Mouse (Mus musculus): ENCODE results near the gene Ebf1. TPM values are rescaled to one million over a fixed set of nuclear protein-coding genes. Genes with fewer than 3 reads are reported as not detected.

Gene Ebf1
- total RNA-seq, 2 experiments from 2014 or later, result 3.5 to 4.6 TPM

- DNase-seq (ENCODE audit: extremely low spot score in 1 of 2, low spot score in 1 of 2), result no peak
Measured at GRCm38 (mm10) chr11:44655468-44655867, 38.4 kb downstream of the Ebf1 start.

GRCm38 (mm10) chr11:44656916-44657315 is 39.8 kb downstream of the Ebf1 start:
- no peak for DNase-seq (ENCODE audit: extremely low spot score in 1 of 2, low spot score in 1 of 2)

GRCm38 (mm10) chr11:44657833-44658395 is 40.8 kb downstream of the Ebf1 start:
- DNase-seq (ENCODE audit: extremely low spot score in 1 of 2, low spot score in 1 of 2), result no peak

GRCm38 (mm10) chr11:44661875-44662274 is 44.8 kb downstream of the Ebf1 start:
- no peak for DNase-seq (ENCODE audit: extremely low spot score in 1 of 2, low spot score in 1 of 2)

- no peak for DNase-seq (ENCODE audit: extremely low spot score in 1 of 2, low spot score in 1 of 2)
Measured at GRCm38 (mm10) chr11:44663609-44664141, 46.6 kb downstream of the Ebf1 start.

- DNase-seq (ENCODE audit: extremely low spot score in 1 of 2, low spot score in 1 of 2), result peak in 1 of 2 experiments; percentile 8
Measured at GRCm38 (mm10) chr11:44665156-44665682, 48.1 kb downstream of the Ebf1 start.

- no peak for DNase-seq (ENCODE audit: extremely low spot score in 1 of 2, low spot score in 1 of 2)
Measured at GRCm38 (mm10) chr11:44665741-44666531, 48.8 kb downstream of the Ebf1 start.

- no peak for DNase-seq (ENCODE audit: extremely low spot score in 1 of 2, low spot score in 1 of 2)
Measured at GRCm38 (mm10) chr11:44666741-44667140, 49.6 kb downstream of the Ebf1 start.

GRCm38 (mm10) chr11:44681306-44681705 is 64.2 kb downstream of the Ebf1 start:
- DNase-seq (ENCODE audit: extremely low spot score in 1 of 2, low spot score in 1 of 2), result no peak

- no peak for DNase-seq (ENCODE audit: extremely low spot score in 1 of 2, low spot score in 1 of 2)
Measured at GRCm38 (mm10) chr11:44681995-44682394, 64.9 kb downstream of the Ebf1 start.

- DNase-seq (ENCODE audit: extremely low spot score in 1 of 2, low spot score in 1 of 2), result no peak
Measured at GRCm38 (mm10) chr11:44682703-44683539, 65.8 kb downstream of the Ebf1 start.

- no peak for DNase-seq (ENCODE audit: extremely low spot score in 1 of 2, low spot score in 1 of 2)
Measured at GRCm38 (mm10) chr11:44684486-44685076, 67.5 kb downstream of the Ebf1 start.

GRCm38 (mm10) chr11:44685129-44685528 is 68.0 kb downstream of the Ebf1 start:
- no peak for DNase-seq (ENCODE audit: extremely low spot score in 1 of 2, low spot score in 1 of 2)

GRCm38 (mm10) chr11:44685911-44686361 is 68.8 kb downstream of the Ebf1 start:
- DNase-seq (ENCODE audit: extremely low spot score in 1 of 2, low spot score in 1 of 2), result no peak

GRCm38 (mm10) chr11:44686378-44686777 is 69.3 kb downstream of the Ebf1 start:
- no peak for DNase-seq (ENCODE audit: extremely low spot score in 1 of 2, low spot score in 1 of 2)

- DNase-seq (ENCODE audit: extremely low spot score in 1 of 2, low spot score in 1 of 2), result no peak
Measured at GRCm38 (mm10) chr11:44688542-44688941, 71.4 kb downstream of the Ebf1 start.

- no peak for DNase-seq (ENCODE audit: extremely low spot score in 1 of 2, low spot score in 1 of 2)
Measured at GRCm38 (mm10) chr11:44689571-44690264, 72.6 kb downstream of the Ebf1 start.

GRCm38 (mm10) chr11:44690265-44690572 is 73.1 kb downstream of the Ebf1 start:
- no peak for DNase-seq (ENCODE audit: extremely low spot score in 1 of 2, low spot score in 1 of 2)

GRCm38 (mm10) chr11:44695416-44695815 is 78.3 kb downstream of the Ebf1 start:
- DNase-seq (ENCODE audit: extremely low spot score in 1 of 2, low spot score in 1 of 2), result no peak

Data from layer of hippocampus, postnatal 25 days (tissue).